Mouse (Mus musculus): ENCODE results near the gene Tecpr2. TPM values are rescaled to one million over a fixed set of nuclear protein-coding genes. Genes with fewer than 3 reads are reported as not detected.

Tecpr2 gene
- total and polyA plus RNA-seq, 3 experiments: 2.8 to 7.5 (median 3.1) TPM

DNA sequence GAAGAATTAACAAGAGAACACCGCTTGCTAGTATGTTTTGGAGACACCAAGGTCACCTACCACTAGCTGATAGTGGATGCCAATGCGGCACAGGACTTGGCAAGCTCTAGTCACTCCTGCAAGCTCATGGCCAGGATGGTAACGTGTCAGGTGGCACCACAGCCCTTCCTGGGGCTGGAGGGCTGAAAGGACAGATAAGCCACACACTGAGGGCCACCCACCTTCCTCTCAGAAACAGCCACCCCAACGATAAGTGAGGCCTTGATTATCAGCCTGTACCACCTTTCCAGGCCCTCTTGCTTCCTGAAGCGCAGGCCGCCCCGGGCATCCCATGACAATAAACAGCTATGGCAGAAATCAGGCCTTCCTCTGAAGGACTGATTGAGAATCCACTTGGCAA lies 85.2 kb downstream of the Tecpr2 start:
- Histone ChIP-seq H3K4me2 (ENCODE audit: insufficient read depth, low read depth, poor library complexity, severe bottlenecking) (no peak overlapping the region), H3K79me2 (replicated peaks; ENCODE audit: control insufficient read depth, extremely low read depth, insufficient read depth, poor library complexity, severe bottlenecking) (no peaks in the 10 kb centered on the region), H3K4me3 (replicated peaks in 1 of 3; ENCODE audit: low read depth in 2 of 3, low read length in 2 of 3, poor library complexity in 1 of 3) (no peak overlapping the region), H3K36me3 (replicated peaks in 1 of 2; ENCODE audit: control insufficient read depth in 1 of 2, insufficient read depth in 1 of 2, low read length in 1 of 2) (peaks cover 20 to 64% of the 10 kb centered on the region in 2 experiments), H3K4me1 (ENCODE audit: control insufficient read depth in 1 of 2, insufficient read depth in 2 of 2) (peaks cover 9 to 24% of the 10 kb centered on the region in 2 experiments), H3K27me3 (replicated peaks) (peaks cover 3% of the 10 kb centered on the region), H3K9me3 (replicated peaks; ENCODE audit: low read length) (peaks cover 8% of the 10 kb centered on the region), H3K27ac (ENCODE audit: insufficient read depth, low read depth) (no peak overlapping the region), H3K9ac (ENCODE audit: insufficient read depth, low read depth) (no peak overlapping the region)
- in situ Hi-C loops (cut with MboI; ENCODE audit: low pct_ligation_motif_present, low pct_unique_long_range_greater_than_20kb, low sequenced_read_pairs): no loop called here
- TF ChIP-seq POLR2AphosphoS2 (IDR thresholded peaks at IDR 0.05; ENCODE audit: low read depth, low read length) (no peak), E2F4 (IDR thresholded peaks at IDR 0.05; ENCODE audit: insufficient replicate concordance, low read depth, low read length) (no peak), CHD2 (IDR thresholded peaks at IDR 0.05; ENCODE audit: low read length) (no peak), RCOR1 (conservative IDR thresholded peaks at IDR 0.05; ENCODE audit: low read depth, low read length) (no peak), MAZ (IDR thresholded peaks at IDR 0.05; ENCODE audit: low read depth, low read length) (no peak), USF1 (IDR thresholded peaks at IDR 0.05; ENCODE audit: low read depth, low read length) (no peak), ELF1 (IDR thresholded peaks at IDR 0.05; ENCODE audit: low read depth, low read length) (no peak), ZNF384 (IDR thresholded peaks at IDR 0.05; ENCODE audit: low read depth, low read length) (no peak), MEF2A (IDR thresholded peaks at IDR 0.05; ENCODE audit: borderline replicate concordance, low read depth, low read length) (no peak), USF2 (conservative IDR thresholded peaks at IDR 0.05; ENCODE audit: low read depth, low read length) (no peak), KAT2A (IDR thresholded peaks at IDR 0.05; ENCODE audit: insufficient replicate concordance, low read length) (no peak), SMC3 (IDR thresholded peaks at IDR 0.05; ENCODE audit: low read depth, low read length) (no peak), JUND (conservative IDR thresholded peaks at IDR 0.05; ENCODE audit: low read depth, low read length) (no peak)
- dilution Hi-C loops (cut with MboI; ENCODE audit: extremely low pct_ligation_motif_present, extremely low pct_unique_long_range_greater_than_20kb, low sequenced_read_pairs): no loop called here
- no peak for DNase-seq (ENCODE audit: extremely low read depth)

- no peak for TF ChIP-seq MAZ (IDR thresholded peaks at IDR 0.05; ENCODE audit: low read depth, low read length)
- TF ChIP-seq ZMIZ1 (IDR thresholded peaks at IDR 0.05; ENCODE audit: low read depth, low read length): no peak
- no peak for TF ChIP-seq KAT2A (IDR thresholded peaks at IDR 0.05; ENCODE audit: insufficient replicate concordance, low read length)
- TF ChIP-seq ETS1 (conservative IDR thresholded peaks at IDR 0.05; ENCODE audit: low read depth, low read length): no peak
- TF ChIP-seq RCOR1 (conservative IDR thresholded peaks at IDR 0.05; ENCODE audit: low read depth, low read length): no peak
- TF ChIP-seq ELF1 (IDR thresholded peaks at IDR 0.05; ENCODE audit: low read depth, low read length): no peak
- TF ChIP-seq BHLHE40 (IDR thresholded peaks at IDR 0.05; ENCODE audit: low read depth, low read length): no peak
- H3K36me3 ChIP-seq (replicated peaks in 1 of 2; ENCODE audit: control insufficient read depth in 1 of 2, insufficient read depth in 1 of 2, low read length in 1 of 2): peaks cover 17 to 60% of the 10 kb centered on the region in 2 experiments
- no peak overlapping the region for H3K27ac ChIP-seq (ENCODE audit: insufficient read depth, low read depth)
- H3K27me3 ChIP-seq (replicated peaks): peaks cover 5% of the 10 kb centered on the region
- no peak overlapping the region for H3K4me2 ChIP-seq (ENCODE audit: insufficient read depth, low read depth, poor library complexity, severe bottlenecking)
- H3K9me3 ChIP-seq (replicated peaks; ENCODE audit: low read length): peaks cover 8% of the 10 kb centered on the region
- dilution Hi-C loops (cut with MboI; ENCODE audit: extremely low pct_ligation_motif_present, extremely low pct_unique_long_range_greater_than_20kb, low sequenced_read_pairs) (no loop called here), in situ Hi-C loops (cut with MboI; ENCODE audit: low pct_ligation_motif_present, low pct_unique_long_range_greater_than_20kb, low sequenced_read_pairs) (no loop called here)
- H3K9ac ChIP-seq (ENCODE audit: insufficient read depth, low read depth): no peak overlapping the region
- H3K4me3 ChIP-seq (replicated peaks in 1 of 3; ENCODE audit: low read depth in 2 of 3, low read length in 2 of 3, poor library complexity in 1 of 3): no peak overlapping the region
- H3K4me1 ChIP-seq (ENCODE audit: control insufficient read depth in 1 of 2, insufficient read depth in 2 of 2): peaks cover 14 to 29% of the 10 kb centered on the region in 2 experiments
- no peak for DNase-seq (ENCODE audit: extremely low read depth)
- H3K79me2 ChIP-seq (replicated peaks; ENCODE audit: control insufficient read depth, extremely low read depth, insufficient read depth, poor library complexity, severe bottlenecking): no peaks in the 10 kb centered on the region
Observed at GRCm38 (mm10) chr12:110974726-110975125, 85.7 kb downstream of the Tecpr2 start.

All from CH12.LX (cell line).